Mouse (Mus musculus) frontal cortex, postnatal 10 days (tissue): ENCODE data around the gene Utp3.
A peak's percentile ranks its signal among the peaks of the same experiment; 100 is the strongest.
"Not testable (repeated sequence)": the region's sequence is repeated elsewhere in the genome, so short reads cannot be mapped to it uniquely, and the experiment has no call there.

ENCODE experiments used
- DNase-seq, 2 experiments: peaks; one replicate each; pipeline ENCODE4 v3.0.0; 2022; ENCODE audit warnings: low spot score in 2 of 2, mixed read lengths in 1 of 2

Utp3 gene

DNA sequence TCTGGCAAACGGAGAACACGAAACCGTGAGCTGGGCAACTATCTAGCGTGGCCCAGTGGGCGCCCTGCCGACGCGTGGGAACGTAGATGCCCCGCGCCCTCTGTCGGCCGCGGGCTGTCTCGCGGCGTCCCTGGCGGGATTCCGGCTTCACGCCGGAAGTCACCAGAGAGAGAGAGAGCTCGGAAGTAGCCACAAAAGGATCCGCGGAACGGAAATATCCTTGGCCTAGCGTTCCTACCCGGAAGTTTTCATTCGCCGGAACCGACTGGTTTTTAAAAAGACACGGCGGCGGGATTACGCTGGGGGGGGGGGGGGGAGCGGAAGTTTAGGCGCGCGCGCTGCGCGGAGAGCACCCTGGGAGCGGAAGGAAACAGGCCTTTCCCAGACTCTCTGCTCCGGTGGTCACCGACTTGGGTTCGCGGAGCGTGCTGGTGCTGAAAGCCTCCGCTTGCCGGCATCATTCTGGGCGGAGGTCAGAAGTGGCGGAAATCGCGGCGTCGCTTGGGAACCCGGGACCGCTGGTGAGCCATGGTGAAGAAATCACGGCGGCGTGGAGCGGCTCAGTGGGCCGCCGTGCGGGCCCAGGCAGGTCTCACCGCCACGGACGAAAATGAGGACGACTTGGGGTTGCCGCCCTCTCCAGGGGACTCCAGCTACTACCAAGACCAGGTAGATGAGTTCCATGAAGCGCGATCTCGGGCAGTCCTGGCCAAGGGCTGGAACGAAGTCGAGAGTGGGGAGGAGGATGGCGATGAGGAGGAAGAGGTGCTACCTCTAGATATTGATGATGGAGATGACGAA lies at the start of gene Utp3:
Gene Utp3, plus strand, starts transcription at position 377 of the 801 bp plus-strand sequence.
- peak; percentile 87 to 93 for DNase-seq

DNA sequence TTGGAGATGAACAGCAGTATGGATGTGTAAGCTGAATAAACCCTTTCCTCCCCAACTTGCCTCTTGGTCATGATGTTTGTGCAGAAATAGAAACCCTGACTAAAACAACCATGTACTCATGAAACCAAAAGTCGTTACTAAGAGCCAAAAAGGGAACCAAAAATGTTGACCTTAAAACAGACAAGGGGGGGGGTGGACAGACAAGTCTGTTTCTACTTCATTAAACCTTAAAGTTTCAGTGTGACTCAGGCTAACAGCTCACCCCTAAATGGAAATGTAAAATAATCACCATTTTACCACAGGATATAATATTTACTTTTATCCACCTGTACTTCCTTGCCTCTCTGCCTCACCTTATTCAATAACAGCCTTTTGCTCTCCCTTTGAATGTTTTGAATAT lies 45.7 kb upstream of the Utp3 start:
- no peak for DNase-seq

DNA sequence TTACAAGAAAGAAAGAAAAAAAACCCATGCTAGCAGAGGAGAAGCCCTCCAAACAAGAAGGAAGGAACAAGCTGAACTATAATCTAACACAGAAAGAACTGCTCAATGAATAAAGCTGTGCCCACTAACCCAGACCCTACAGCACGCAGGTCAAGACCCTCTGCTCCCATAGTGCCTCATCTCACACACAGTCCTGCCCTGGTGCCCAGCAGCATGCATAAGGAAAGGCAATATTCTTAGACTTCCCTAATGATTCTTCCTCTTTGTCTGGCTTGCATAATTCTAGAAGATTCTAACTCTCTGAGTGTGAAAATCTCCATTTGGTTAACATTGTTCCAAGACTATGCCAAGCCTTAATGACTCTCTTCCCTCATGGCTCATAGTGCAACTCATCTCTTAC lies 45.3 kb upstream of the Utp3 start:
- no peak for DNase-seq

DNA sequence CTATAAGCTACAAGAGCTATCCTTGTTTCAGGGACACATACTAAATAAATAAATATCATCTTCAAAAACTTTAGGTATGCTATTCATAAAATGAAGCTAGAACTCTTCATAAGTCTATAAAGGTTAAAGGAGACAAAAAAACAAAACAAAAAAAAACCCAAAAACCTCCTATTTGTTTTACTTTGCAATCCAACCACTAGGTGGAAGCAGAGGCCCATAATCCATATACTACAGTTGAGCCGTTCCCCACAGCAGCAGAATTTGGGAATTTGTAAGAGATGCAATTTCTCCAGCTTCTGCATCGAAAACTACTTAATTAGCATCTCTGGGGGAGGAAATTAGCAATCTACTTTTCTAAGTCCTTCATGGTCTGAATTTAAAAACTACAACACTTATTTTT lies 35.0 kb upstream of the Utp3 start:
- no peak for DNase-seq

DNA sequence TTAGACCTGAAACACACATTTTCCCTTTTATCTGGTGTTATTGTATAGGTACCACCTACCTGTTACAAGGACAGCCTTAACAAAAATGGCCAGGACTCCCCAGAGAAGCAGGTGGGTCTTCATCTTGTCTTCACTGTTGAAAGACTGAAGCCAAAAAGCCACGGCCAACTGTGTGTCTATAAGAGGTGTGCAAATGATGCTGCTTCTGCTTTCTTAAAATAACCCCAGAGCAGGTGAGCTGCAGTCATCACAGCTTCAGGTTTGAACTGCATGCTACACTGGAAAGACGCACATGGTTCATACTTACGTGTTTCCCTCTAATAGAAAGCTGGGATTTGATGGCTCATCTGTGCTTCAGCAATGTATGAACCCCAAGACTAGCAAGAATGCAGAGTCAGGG lies 26.6 kb upstream of the Utp3 start, which contains the start of gene Jchain:
Gene Jchain, minus strand, starts transcription at position 235 of the 400 bp plus-strand sequence.
- no peak for DNase-seq

DNA sequence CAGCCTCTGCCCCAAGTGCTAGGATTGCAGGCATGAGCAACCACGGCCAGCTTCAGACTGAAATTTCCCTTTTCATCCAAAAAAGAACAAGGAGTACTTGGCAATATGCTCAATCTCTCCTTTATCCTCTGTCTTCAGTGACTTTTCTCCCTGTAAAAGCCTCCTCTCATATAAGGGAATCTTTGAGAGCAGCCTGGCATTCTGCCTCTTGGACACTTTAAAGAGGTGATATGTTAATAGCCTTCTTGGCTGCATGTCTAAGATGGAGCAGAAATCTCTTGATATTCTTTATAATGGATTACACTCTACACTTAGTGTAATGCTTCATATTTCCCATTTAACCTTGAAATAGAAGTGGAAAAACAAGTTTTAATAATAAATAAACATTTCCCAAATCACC lies 23.4 kb upstream of the Utp3 start:
- no peak for DNase-seq

DNA sequence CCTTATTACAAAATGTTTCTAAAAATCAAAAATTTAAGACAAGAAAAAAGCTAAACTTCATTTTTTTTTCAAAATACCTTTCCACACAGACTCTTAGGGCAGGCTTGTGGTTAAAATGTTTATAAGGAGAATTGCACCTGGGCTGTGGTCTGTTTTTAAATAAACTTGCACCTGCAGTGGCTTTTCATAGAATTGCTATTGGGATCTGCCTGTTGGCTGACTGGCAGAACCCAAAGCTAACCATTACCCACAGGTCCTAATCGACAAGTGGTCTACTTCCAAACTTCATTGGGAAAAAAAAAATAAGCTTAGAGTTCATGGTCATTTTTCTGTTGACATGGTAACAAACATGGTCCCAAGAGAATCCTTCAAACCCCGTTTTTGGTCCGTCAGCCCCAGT lies 19.6 kb upstream of the Utp3 start:
- DNase-seq, result no peak

DNA sequence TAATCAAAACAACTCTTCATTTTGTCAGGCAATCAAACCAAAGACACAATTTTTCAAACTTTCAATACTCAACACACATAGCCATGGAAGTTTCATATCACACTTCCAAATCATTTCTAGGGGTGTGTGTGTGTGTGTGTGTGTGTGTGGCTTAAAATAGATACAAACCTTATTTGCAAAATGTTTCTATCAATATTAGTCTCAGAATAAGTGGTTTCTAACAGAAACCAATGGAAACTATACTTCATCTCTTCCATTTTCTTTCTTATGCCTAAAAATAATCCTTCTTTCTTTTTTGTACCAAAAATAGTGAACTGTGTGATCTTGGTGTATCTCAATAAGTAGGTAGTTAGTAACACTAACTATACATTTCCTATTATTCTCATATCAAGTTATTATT lies 13.4 kb upstream of the Utp3 start:
- DNase-seq, result no peak

DNA sequence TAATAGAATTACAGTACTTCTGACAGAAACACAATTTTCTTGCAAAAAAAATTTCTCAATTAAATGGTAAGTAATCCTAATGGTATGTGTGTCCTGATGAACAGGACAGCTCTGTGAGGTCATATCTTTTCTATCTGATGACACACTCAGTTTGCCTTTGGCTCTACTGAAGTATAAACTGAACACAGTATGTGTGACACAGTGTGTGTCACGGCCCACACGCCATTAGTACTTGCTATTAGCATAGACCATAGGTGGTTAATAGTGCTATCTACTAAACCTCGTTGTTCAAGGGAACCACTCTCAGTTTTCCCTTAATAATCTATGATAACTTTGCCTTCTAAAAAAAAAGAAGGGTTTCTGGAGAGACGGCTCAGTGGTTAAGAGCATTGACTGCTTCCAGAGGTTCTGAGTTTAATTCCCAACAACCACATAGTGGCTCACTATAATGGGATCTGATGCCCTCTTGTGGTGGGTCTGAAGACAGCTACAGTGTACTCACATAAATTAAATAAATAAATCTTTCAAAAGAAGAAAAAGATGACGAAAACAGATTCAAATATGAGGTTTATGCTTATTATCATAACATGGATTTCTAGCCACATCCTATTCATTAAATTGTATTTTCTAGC lies 11.5 kb upstream of the Utp3 start:
- DNase-seq, result peak in 1 of 2 experiments; percentile 29

DNA sequence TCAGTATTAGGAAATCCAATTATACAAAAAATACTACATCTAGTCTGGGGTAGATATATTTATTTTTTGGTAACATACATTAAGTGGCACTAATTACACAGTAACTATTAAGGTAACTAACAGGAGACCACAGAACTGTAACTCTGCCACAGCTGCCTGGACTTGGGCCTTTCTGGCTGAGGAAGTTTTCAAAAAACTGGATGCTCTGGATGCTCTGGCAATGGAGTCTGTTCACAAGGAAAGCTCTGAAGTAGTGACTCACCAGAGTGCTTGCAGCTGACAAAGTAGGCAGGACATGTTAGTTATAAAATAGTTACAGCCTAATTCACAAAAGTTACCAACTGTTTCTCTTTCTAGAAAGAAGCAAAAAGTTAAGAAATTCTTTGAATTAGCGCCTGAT lies 9.9 kb upstream of the Utp3 start:
- DNase-seq, result not testable (repeated sequence)

DNA sequence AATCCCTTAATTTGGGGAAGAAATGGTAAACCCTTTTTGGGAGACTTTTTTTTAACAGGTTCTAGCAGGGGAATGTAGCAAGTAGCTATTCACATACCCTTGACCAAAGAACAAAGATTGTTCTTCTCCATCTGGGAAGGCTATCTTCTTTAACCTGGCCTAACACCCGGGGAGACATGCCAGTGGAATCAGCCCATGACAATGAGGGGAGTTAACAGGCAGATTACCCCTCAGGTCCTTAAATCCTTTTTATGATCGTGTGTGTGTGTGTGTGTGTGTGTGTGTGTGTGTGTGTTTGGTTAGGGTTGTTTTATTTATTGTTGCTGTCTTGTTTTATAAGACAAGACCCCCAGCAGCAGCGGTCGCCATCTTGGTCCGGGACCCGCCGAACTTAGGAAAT lies 8.7 kb upstream of the Utp3 start:
- no peak for DNase-seq

DNA sequence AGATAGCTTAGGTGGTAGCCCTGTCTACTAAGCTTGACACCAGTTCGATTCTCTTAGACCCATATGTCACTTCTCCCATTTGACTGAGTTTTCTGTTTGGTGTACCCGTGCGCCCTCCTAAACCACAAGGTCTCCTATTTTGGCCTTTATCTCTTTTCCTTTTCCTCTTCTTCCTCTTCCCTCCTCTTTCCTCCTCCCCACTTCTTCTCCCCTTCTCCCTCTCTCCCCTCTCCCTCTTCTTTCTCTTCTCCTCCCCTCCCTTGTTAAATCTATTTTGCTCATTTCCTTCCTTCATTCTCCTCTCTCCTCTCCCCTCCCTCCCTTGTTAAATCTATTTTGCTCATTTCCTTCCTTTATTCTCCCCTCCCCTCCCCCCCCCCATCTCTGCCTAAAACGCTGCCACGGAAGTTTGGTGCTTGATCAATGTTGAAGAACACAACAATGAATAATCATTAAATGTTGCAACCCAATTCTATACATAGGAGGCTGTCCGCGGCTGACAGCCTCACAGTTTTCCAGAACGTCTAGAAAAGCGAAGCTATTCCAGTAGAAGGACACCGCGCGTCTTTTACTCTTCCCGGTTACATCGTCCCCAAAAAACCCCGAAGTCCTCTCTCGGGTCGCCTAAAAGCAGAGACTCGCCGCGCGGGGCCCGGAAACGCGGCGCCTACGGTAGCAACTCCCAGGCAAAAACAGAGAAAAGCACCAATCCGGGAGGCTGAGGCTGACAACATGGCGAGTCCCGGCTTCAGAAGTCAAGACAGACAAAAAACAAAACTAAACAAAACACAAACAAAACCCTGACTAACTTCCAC lies 784 bp upstream of the Utp3 start:
- no peak for DNase-seq

DNA sequence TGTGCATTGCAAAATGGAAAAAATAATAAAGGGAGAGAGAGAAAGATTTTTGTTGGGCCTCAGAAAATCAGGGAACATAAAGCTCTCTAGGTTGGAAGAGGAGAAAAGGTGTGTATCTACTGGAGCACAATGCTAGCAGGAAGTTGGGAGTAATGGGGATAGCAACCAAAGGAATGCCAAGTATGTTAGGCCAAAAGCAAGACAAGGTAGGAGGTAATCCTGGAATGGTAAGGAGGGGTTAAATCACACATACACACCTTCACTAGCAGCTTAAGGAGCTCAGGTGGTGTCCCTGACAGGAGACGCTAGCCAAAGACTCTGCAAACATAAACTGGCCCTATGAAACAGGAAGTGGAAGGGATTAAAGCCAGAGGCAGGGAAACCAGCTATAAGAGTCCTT lies 4.7 kb downstream of the Utp3 start:
- DNase-seq, result no peak

DNA sequence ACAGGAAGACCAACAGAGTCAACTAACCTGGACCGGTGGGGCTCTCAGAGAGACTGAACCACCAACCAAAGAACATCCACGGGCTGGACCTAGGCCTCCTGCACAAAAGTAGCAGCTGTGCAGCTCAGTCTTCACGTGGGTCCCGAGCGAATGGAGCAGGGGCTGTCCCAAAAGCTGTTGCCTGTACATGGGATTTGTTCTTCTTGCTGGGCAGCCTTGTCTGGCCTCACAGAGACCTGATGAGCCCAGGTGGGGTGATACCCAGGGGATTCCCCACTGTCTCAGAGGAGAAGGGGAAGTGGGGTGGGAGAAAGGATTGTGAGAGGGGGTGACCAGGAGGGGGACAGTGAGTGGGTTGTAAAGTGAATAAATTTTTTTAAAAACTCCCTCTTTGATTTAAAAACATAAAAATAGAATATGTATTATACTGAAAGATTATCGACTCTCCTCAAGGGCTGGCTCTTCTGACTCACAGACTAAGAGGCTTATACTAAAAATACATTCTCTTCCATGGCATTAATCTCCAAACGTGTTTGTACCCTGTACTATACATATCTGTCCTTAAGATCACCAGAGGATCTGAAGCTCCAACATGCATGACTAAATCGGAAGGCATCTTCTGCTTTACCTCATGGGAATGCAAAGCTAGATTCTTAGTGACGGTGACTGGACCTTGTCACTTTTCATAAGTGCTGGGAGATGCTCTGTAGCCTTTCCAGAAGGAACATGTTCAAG lies 7.0 kb downstream of the Utp3 start:
- no peak for DNase-seq

DNA sequence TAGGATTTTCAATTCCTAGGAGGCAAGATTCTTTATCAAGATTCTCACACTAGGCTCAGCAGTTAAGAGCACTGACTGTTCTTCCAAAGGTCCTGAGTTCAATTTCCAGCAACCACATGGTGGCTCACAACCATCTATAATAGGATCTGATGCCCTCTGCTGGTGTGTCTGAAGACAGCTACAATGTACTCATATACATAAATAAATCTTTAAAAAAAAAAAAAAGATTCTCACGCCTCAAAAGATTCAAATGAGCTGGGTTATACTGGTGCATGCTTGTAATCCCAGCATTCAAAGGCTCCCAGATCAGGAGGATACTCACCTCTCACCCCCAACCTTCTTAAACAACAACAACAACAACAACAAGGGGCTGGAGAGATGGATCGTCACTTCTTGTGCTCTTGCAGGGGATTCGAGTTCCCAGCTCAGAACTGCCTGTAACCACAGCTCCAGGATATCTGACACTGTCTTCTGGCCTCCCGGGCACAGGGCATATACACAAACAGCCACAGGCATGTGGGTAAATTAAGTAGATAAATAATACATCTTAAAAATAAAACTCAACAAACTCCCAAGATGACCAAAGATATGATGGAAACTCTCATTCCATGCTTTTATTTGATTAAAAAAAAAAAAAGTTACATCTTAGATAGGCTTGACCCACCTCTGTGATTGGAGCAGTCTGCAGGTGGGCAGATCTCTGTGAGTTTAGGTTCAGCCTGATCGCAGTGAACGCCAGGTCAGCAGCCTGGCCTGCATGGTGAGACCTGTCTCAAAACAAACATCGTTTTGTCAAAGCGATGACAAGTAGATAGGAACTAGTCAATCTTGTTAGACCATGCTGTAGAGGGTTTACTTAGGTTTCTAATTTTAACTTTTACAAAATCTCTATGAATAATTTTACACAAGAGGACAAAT lies 8.9 kb downstream of the Utp3 start:
- DNase-seq, result no peak

DNA sequence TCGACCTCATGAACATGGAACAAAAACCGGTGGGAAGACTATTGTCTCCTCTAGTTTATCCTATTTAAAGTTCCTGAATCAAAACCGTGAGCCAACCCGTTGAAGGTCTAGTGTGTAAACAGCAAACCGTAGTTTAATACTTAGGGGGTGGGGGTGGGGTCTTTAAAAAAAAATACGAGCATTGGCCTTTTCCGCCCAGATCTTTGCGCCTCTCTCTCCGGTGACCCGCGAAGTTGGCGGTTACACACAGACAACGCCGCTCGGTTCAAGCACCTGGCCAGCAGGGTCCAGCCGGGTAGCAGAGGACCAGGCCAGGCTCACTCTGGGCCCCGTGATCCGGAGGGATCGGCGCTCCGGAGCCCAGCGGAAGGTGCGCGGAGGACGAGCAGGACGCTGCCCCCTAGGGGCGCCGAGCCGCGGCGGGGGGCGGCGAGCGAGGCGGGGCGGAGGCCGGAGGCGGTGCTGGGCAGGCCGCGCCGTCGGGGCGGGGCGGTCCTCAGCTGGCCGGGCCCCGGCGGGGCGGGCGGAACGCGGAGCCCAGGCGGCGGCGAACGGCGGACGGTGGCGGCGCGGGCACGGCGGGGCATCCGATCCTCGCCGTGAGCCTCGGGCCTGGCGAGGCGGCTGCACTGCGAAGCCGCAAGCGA lies 10.4 kb downstream of the Utp3 start, which contains the start of gene Rufy3:
Gene Rufy3, plus strand, starts transcription at position 540 of the 647 bp plus-strand sequence.
- DNase-seq, result peak; percentile 48 to 77

DNA sequence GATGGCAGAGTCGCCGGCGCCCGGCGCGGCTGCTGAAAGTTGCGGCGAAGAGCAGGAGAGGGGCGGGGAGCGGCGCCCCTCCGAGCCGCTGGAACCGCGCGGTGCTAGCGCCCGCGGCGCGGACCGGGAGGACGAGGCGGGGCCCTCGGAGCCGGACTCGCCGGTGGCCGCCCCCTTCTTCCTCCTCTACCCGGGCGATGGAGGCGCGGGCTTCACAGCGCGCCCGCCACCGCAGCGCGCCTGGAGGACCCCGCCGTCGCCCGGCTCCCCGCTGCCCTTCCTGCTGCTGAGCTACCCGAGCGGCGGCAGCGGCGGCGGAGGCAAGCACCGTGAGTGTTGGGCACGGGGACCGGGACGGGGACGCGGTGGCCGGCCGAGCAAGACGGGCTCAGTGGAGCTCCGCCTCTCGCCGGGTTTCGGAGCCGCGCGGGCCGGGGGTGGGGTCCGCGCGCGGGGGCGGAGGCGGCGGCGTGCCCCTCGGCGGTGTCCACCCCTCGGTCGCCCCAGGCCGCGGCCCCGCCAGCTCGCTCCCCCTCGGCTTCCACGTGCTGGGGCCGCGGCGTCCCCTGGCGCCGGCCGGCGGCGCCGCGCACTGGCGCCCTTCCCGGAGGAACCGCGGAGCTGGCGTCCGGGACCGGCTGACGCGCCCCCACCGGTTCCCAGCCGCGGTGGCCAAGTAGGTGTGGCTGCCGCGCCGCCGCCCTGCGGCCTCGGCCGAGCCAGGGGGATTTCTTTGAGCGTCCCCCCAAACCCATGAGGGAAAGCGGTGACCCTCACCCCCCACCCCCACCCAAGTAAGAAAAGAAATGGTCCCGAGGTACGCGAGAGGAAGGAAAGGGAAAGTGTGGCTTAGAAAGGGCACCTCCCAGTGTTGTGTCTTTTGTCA lies 11.1 kb downstream of the Utp3 start:
- DNase-seq, result peak in 1 of 2 experiments; percentile 46

DNA sequence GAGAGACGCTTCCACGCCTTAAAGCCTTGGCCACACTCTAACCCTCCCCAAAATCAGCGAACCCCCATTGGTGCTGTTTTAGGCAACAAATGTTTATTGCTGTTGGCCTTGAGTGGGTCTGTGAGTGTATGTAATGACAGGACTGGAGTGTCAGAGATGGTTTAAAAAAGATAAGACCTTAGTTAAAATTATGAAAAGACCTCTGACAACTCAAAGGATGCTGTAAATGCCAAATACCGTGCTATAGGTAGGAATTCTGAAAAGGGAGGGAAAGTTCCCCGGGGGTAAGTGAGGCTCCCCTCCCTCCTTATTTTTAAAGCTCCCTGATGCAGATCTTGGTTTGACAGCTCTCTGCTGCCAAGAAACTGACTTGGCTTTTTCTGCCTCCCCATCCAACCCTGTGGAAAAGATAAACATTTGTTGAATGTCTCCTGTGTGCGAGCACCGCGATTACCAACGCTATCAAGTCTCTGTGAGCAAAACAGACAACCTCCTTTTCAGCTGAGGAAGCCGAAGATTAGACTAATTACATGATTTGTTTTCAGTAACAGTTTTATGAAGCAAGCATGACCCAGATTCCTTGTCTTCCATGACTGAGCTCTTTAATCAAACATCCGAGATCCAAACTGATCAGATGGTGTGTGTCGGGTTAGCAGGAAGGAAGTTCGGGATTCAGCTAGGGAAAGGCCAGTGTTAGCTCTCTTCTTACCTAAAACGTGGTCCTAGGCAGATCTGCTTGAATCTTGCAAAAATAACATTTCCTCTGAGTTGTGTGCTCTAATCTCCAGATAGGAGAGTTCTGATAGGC lies 12.0 kb downstream of the Utp3 start:
- no peak for DNase-seq
